Mouse (Mus musculus) retina, embryonic 14.5 days (tissue): Measurements from ENCODE around the gene Kif2a.
"Not testable (repeated sequence)": the region's sequence is repeated elsewhere in the genome, so short reads cannot be mapped to it uniquely, and the experiment has no call there.

ENCODE experiments used
- DNase-seq: peaks from one replicate; pipeline ENCODE4 v3.0.0-alpha.2; 2015; ENCODE audit warnings: low spot score

Gene Kif2a

GRCm38 (mm10) chr13:106936256-106937137 is 85.4 kb downstream of the Kif2a start, which contains the start of gene Ipo11:
Gene Ipo11 (minus strand): TSS chr13:106936958.
- peak; percentile 96 for DNase-seq

DNA sequence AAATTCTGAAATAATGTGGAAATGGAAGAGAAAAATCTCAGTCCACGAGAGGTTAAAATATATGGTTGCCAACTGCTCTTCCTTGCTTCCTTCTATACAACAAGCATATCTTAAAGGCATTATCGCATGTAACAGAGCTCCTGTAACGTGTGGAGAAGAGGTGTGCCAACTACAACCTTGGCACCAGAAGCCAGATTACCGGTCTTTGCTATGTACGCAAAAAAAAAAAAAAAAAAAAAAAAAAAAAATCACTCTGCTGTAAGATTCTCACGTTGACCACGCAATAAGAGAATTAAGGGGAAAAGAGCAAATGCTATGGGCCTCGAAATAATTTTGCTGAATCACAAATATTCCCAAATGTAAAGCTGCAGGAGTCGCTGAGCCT is 86.1 kb downstream of the Kif2a start:
- DNase-seq, result peak; percentile 11

DNA sequence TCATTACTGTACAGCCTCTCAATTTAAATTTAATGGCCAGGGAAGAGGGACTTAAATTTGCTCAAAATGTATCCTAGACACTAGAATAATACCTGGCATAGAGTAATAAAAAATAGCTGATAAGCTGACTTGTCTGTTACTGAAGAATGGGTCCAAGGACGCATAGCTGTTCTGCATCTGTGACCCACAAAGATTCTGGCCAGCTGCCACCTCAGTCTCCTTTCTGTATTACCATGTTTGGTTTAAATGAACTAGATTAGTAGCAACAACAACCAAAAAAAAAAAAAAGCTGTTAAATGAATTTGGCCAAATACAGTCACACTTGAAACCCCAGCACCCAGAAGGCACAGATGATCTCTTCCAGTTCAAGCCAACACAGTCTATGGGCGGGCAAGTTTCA is 92.7 kb downstream of the Kif2a start:
- no peak for DNase-seq

GRCm38 (mm10) chr13:106928296-106928695 is 93.6 kb downstream of the Kif2a start:
- no peak for DNase-seq

GRCm38 (mm10) chr13:106925921-106926320 is 96.0 kb downstream of the Kif2a start:
- DNase-seq, result not testable (repeated sequence)

- DNase-seq, result peak; percentile 69
Observed at GRCm38 (mm10) chr13:106918322-106919050, 103.4 kb downstream of the Kif2a start.

DNA sequence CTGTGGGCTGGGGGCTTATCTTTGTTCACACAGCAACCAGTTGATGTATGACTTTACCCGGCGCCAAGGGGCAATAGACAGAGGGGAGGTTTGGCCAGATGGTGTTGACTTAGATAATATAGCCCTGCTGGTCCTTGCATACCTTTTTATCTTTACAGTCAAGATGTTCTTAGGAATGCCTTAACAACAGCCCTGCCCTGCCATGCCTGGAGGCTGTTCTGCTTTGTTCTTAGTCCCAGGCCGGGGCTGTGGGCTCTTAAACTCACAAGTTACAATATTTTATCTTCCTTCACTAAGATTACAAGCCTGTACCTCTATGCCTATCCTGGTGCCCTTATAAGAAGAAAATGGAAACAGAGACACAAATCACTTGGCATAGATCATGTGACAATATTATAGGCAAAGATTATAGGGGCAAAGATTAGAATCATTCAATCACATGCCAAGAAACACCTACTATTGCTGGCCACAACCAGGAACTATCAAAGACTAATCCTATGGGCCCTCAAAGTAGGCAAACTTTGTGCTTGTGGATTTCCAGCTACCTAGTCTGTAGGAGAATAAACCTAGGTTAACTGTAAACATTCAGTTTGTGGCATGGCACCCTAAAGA is 108.7 kb downstream of the Kif2a start:
- DNase-seq, result no peak

GRCm38 (mm10) chr13:106910096-106910495 is 111.8 kb downstream of the Kif2a start:
- DNase-seq, result no peak
